Mouse (Mus musculus): ENCODE results near the gene Stfa2. TPM values are rescaled to one million over a fixed set of nuclear protein-coding genes. Genes with fewer than 3 reads are reported as not detected.

Gene Stfa2
- polyA plus RNA-seq (2012; ENCODE audit: low replicate concordance): not detected in 2 replicates

DNA sequence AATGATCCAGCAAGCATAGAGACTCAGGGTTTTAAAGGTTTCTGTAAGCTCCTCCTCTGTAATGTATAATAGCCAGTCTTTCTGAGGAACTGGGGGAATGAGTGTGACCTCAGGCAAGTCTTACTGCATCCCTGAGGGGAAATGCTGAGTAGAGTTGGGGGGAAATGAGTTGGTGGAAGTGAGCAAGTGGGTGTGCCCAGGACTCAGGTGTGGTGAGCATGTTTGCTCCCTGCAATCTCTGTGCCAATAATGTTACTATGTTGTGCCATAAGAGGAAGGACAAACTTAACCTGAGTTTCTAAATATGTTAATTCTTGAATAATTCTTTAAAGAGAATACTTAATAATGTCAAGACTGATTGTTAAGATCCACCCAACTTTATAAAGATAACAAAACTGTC lies at the start of gene Stfa2:
Stfa2 (minus strand) TSS at position 101 of the 400 bp plus-strand sequence.

DNA sequence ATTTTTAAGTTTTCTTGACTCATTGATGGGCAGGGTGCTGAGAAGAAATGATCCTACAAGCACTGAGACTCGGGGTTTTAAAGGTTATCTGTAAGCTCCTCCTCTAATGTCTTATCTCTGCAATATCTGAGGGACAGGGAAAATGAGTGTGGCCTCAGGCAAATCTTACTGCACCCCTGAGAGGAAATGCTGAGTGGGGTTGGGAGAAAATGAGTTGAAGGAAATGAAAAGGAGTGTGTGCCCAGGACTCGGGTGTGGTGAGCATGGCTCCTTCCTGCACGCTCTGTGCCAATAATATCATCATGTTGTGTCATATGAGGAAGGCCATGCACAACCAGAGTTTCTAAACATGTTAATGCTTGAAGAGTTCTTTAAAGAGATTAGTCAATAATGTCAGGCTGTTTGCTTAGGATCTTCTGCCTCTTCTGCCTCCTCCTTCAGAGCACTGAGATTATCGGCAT lies 47.1 kb upstream of the Stfa2 start, which contains the start of gene Stfa3:
Stfa3 (minus strand) TSS at position 51 of the 461 bp plus-strand sequence.

GRCm38 (mm10) chr16:36367648-36368047 lies 40.6 kb downstream of the Stfa2 start, which contains the start of gene BC100530:
Gene BC100530 (minus strand): TSS chr16:36367748.

Other genes with a start within 250 kb of the Stfa2 start
- not detected in 2 replicates for gene Gm5483, start 224.2 kb downstream of the Stfa2 start, polyA plus RNA-seq (2012; ENCODE audit: low replicate concordance)
- not detected in 2 replicates for gene Gm5416, start 198.1 kb downstream of the Stfa2 start, polyA plus RNA-seq (2012; ENCODE audit: low replicate concordance)
- gene 2010005H15Rik, start 187.0 kb downstream of the Stfa2 start, polyA plus RNA-seq (2012; ENCODE audit: low replicate concordance): not detected in 2 replicates
- not detected in 2 replicates for gene Stfa1, start 131.5 kb downstream of the Stfa2 start, polyA plus RNA-seq (2012; ENCODE audit: low replicate concordance)
- gene BC117090, start 74.1 kb downstream of the Stfa2 start, polyA plus RNA-seq (2012; ENCODE audit: low replicate concordance): not detected in 2 replicates
- not detected in 2 replicates for gene BC100530, start 40.7 kb downstream of the Stfa2 start, polyA plus RNA-seq (2012; ENCODE audit: low replicate concordance)
- gene Stfa3, start 46.9 kb upstream of the Stfa2 start, polyA plus RNA-seq (2012; ENCODE audit: low replicate concordance): not detected in 2 replicates
- gene Casr, start 153.7 kb upstream of the Stfa2 start, polyA plus RNA-seq (2012; ENCODE audit: low replicate concordance): not detected in 2 replicates

Measured in leukemia stem cell, adult 10-12 weeks (primary cell).